Mouse (Mus musculus) ES-Bruce4 (cell line): ENCODE results near the gene Rap1a.

Experiments
- CTCF ChIP-seq: IDR thresholded peaks from one replicate; pipeline ENCODE4 v1.8.1; 2011; ENCODE audit warnings: low read depth, low read length
- EP300 ChIP-seq: IDR thresholded peaks from 2 replicates; pipeline ENCODE4 v1.6.1; 2011; ENCODE audit warnings: low read depth, low read length; ENCODE audit not compliant: insufficient read depth

DNA sequence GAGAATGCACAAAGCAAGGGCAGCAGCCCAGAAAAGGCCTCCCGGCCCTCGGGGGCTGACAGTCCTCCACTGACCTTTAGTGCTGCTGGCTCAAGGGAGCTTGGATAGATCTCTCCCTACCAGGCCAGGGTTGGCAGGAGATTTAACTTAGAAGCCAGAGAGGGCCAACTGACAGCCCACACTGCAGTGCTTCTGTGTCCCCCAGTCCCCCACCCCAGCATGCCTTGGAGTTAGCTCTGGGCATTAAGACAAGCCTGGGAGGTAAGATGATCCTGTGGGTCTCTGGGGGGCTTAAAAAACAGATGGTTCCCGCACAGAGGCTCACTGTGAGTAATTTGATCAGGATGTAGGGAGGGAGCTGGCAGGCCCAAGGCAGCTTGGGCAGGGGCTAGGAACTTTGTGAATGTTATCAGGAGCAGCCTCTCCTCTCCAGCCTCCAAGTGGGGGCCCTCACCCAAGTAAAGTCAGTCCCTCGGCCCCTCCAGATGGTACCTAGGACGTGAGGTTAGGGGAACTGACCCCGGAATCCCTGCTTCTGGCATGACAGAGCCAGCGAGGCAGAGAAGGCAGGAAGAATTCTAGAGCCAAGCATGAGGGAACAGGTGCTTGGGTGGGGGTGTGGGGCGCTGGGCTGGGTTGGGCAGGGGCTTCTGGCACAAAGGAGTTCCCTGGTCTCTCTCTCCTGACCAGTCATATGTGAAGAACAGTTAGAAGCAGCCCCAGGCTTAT is 86.9 kb downstream of the Rap1a start:
- TF ChIP-seq CTCF (no peak), EP300 (no peak)
